Mouse (Mus musculus) midbrain, embryonic 13.5 days (tissue): Measurements from ENCODE around the gene Col4a3. TPM values are rescaled to one million over a fixed set of nuclear protein-coding genes. Genes with fewer than 3 reads are reported as not detected.

Experiments
- ATAC-seq: fragments of 200-750 bp; cut with Nextera tagmentation; 2 replicates; pipeline ENCODE4 v1.8.0; 2017; ENCODE audit warnings: mild to moderate bottlenecking, moderate TSS enrichment, moderate library complexity
- H3K27ac ChIP-seq: fragments of 300-500 bp; sonication (generic); 2 replicates; pipeline ENCODE4 v1.5.1; 2015; ENCODE audit warnings: inconsistent platforms, mild to moderate bottlenecking, moderate library complexity
- H3K27me3 ChIP-seq: fragments of 300-500 bp; sonication (generic); 2 replicates; pipeline ENCODE4 v1.6.1; 2015; ENCODE audit warnings: mild to moderate bottlenecking, inconsistent platforms
- H3K36me3 ChIP-seq: fragments of 300-500 bp; sonication (generic); 2 replicates; pipeline ENCODE4 v1.6.1; 2015; ENCODE audit warnings: mild to moderate bottlenecking, inconsistent platforms
- H3K4me1 ChIP-seq: fragments of 300-500 bp; sonication (generic); replicated peaks from 2 replicates; pipeline ENCODE4 v1.6.1; 2015; ENCODE audit warnings: inconsistent platforms
- H3K4me2 ChIP-seq: fragments of 300-500 bp; sonication (generic); replicated peaks from 2 replicates; pipeline ENCODE4 v1.6.1; 2015; ENCODE audit warnings: moderate library complexity, mild to moderate bottlenecking, inconsistent platforms
- H3K4me3 ChIP-seq: fragments of 300-500 bp; sonication (generic); replicated peaks from 2 replicates; pipeline ENCODE4 v1.5.1; 2015; ENCODE audit warnings: mild to moderate bottlenecking, inconsistent platforms
- H3K9ac ChIP-seq: fragments of 300-500 bp; sonication (generic); replicated peaks from 2 replicates; pipeline ENCODE4 v1.6.1; 2015; ENCODE audit warnings: mild to moderate bottlenecking, inconsistent platforms
- H3K9me3 ChIP-seq: fragments of 300-500 bp; sonication (generic); 2 replicates; pipeline ENCODE4 v1.6.1; 2016; ENCODE audit warnings: mild to moderate bottlenecking, inconsistent platforms
- WGBS: fragments of 180-500 bp; shearing (Covaris S2); methylation state at CpG from one replicate; pipeline ENCODE4 v1.1.7; 2015; 5-methylcytosine and 5-hydroxymethylcytosine counted together
- polyA plus RNA-seq: library from polyadenylated mRNA; unstranded; fragments of >200 nt; fragmentation: Nextera tagmentation; extraction: Ambion mirVana; gene quantifications from 2 replicates; pipeline ENCODE4 v1.2.1, GENCODE M21; 2015

Gene Col4a3
- polyA plus RNA-seq, 1 experiment from 2014 or later, result 0.09 TPM

- no peak overlapping the region for H3K4me3 ChIP-seq
- no peak for ATAC-seq
- H3K4me1 ChIP-seq, result peaks cover 3% of the 10 kb centered on the region; the same call in 1 of the 2 replicates
- H3K4me2 ChIP-seq, result no peak overlapping the region
- 86% methylated on average over 2 of the region's 2 CpGs for WGBS
- no peaks in the 10 kb centered on the region for H3K9me3 ChIP-seq
- no peaks in the 10 kb centered on the region for H3K27me3 ChIP-seq
- no peak overlapping the region for H3K9ac ChIP-seq
- H3K27ac ChIP-seq, result no peak overlapping the region
- H3K36me3 ChIP-seq, result no peaks in the 10 kb centered on the region
These were observed 51.7 kb downstream of the Col4a3 start for GRCm38 (mm10) chr1:82638428-82638827.

GRCm38 (mm10) chr1:82641316-82641987 is 54.7 kb downstream of the Col4a3 start:
- 39% methylated on average over 18 of the region's 18 CpGs for WGBS
- H3K4me2 ChIP-seq, result peak overlapping the region; percentile 48
- no peaks in the 10 kb centered on the region for H3K27me3 ChIP-seq
- H3K9me3 ChIP-seq, result no peaks in the 10 kb centered on the region
- H3K36me3 ChIP-seq, result no peaks in the 10 kb centered on the region
- H3K4me1 ChIP-seq, result no peaks in the 10 kb centered on the region; the same call in 1 of the 2 replicates
- H3K27ac ChIP-seq, result no peak overlapping the region
- peak overlapping the region; percentile 41 for H3K9ac ChIP-seq
- no peak for ATAC-seq
- H3K4me3 ChIP-seq, result peak overlapping the region; percentile 27

GRCm38 (mm10) chr1:82647989-82648388 is 61.3 kb downstream of the Col4a3 start:
- H3K36me3 ChIP-seq, result no peaks in the 10 kb centered on the region
- no peaks in the 10 kb centered on the region for H3K9me3 ChIP-seq
- no peak overlapping the region for H3K27ac ChIP-seq
- no peak overlapping the region for H3K4me3 ChIP-seq
- H3K4me2 ChIP-seq, result no peak overlapping the region
- no peaks in the 10 kb centered on the region for H3K4me1 ChIP-seq
- no peaks in the 10 kb centered on the region for H3K27me3 ChIP-seq
- no peak overlapping the region for H3K9ac ChIP-seq
- no peak for ATAC-seq
- WGBS, result 71% methylated on average over 10 of the region's 10 CpGs

- H3K27me3 ChIP-seq, result no peaks in the 10 kb centered on the region
- H3K27ac ChIP-seq, result no peak overlapping the region
- H3K9me3 ChIP-seq, result no peaks in the 10 kb centered on the region
- WGBS, result 76% methylated on average over 4 of the region's 4 CpGs
- H3K4me1 ChIP-seq, result no peaks in the 10 kb centered on the region
- no peak for ATAC-seq
- no peak overlapping the region for H3K4me2 ChIP-seq
- H3K4me3 ChIP-seq, result no peak overlapping the region
- H3K36me3 ChIP-seq, result no peaks in the 10 kb centered on the region
- H3K9ac ChIP-seq, result no peak overlapping the region
These were observed 64.1 kb downstream of the Col4a3 start for GRCm38 (mm10) chr1:82650868-82651267.

- H3K27me3 ChIP-seq, result no peaks in the 10 kb centered on the region
- H3K4me1 ChIP-seq, result no peaks in the 10 kb centered on the region
- no peak for ATAC-seq
- no peaks in the 10 kb centered on the region for H3K9me3 ChIP-seq
- H3K36me3 ChIP-seq, result no peaks in the 10 kb centered on the region
- no peak overlapping the region for H3K27ac ChIP-seq
- no peak overlapping the region for H3K4me3 ChIP-seq
- no peak overlapping the region for H3K4me2 ChIP-seq
- WGBS, result 36% methylated on average over 7 of the region's 7 CpGs
- H3K9ac ChIP-seq, result no peak overlapping the region
These were observed 67.3 kb downstream of the Col4a3 start for GRCm38 (mm10) chr1:82654046-82654445.

- Histone ChIP-seq H3K4me2 (no peak overlapping the region), H3K9ac (no peak overlapping the region), H3K4me3 (no peak overlapping the region), H3K9me3 (no peaks in the 10 kb centered on the region), H3K4me1 (no peaks in the 10 kb centered on the region), H3K27me3 (no peaks in the 10 kb centered on the region), H3K36me3 (no peaks in the 10 kb centered on the region), H3K27ac (no peak overlapping the region)
- no peak for ATAC-seq
- 80% methylated on average over 3 of the region's 3 CpGs for WGBS
These were observed 69.7 kb downstream of the Col4a3 start for GRCm38 (mm10) chr1:82656452-82656851.

- Histone ChIP-seq H3K9ac (no peak overlapping the region), H3K9me3 (no peaks in the 10 kb centered on the region), H3K27ac (no peak overlapping the region), H3K4me3 (no peak overlapping the region), H3K36me3 (no peaks in the 10 kb centered on the region), H3K4me1 (0 out of 2 replicates have a peak, but pooled peaks cover 8% of the 10 kb centered on the region), H3K27me3 (no peaks in the 10 kb centered on the region), H3K4me2 (no peak overlapping the region)
- no peak for ATAC-seq
- WGBS, result 89% methylated on average over 2 of the region's 2 CpGs
These were observed 75.5 kb downstream of the Col4a3 start for GRCm38 (mm10) chr1:82662269-82662668.

GRCm38 (mm10) chr1:82663522-82663921 is 76.8 kb downstream of the Col4a3 start:
- no peak overlapping the region for H3K9ac ChIP-seq
- H3K36me3 ChIP-seq, result no peaks in the 10 kb centered on the region
- no peaks in the 10 kb centered on the region for H3K9me3 ChIP-seq
- 22% methylated on average over 2 of the region's 2 CpGs for WGBS
- no peak overlapping the region for H3K27ac ChIP-seq
- no peak overlapping the region for H3K4me2 ChIP-seq
- 0 out of 2 replicates have a peak, but pooled peaks cover 8% of the 10 kb centered on the region for H3K4me1 ChIP-seq
- no peak for ATAC-seq
- no peaks in the 10 kb centered on the region for H3K27me3 ChIP-seq
- H3K4me3 ChIP-seq, result no peak overlapping the region

GRCm38 (mm10) chr1:82686328-82686727 is 99.6 kb downstream of the Col4a3 start:
- H3K9ac ChIP-seq, result no peak overlapping the region
- H3K36me3 ChIP-seq, result no peaks in the 10 kb centered on the region
- H3K27me3 ChIP-seq, result peaks cover 8% of the 10 kb centered on the region
- H3K4me1 ChIP-seq, result no peaks in the 10 kb centered on the region
- 93% methylated on average over 5 of the region's 5 CpGs for WGBS
- no peak overlapping the region for H3K27ac ChIP-seq
- no peaks in the 10 kb centered on the region for H3K9me3 ChIP-seq
- H3K4me2 ChIP-seq, result no peak overlapping the region
- no peak for ATAC-seq
- no peak overlapping the region for H3K4me3 ChIP-seq

- H3K9ac ChIP-seq, result no peak overlapping the region
- no peaks in the 10 kb centered on the region for H3K9me3 ChIP-seq
- H3K4me1 ChIP-seq, result no peaks in the 10 kb centered on the region
- 88% methylated on average over 2 of the region's 2 CpGs for WGBS
- H3K4me3 ChIP-seq, result no peak overlapping the region
- peaks cover 9% of the 10 kb centered on the region for H3K27me3 ChIP-seq
- no peak overlapping the region for H3K27ac ChIP-seq
- no peak for ATAC-seq
- no peak overlapping the region for H3K4me2 ChIP-seq
- H3K36me3 ChIP-seq, result no peaks in the 10 kb centered on the region
These were observed 100.1 kb downstream of the Col4a3 start for GRCm38 (mm10) chr1:82686866-82687265.

GRCm38 (mm10) chr1:82687931-82688330 is 101.2 kb downstream of the Col4a3 start:
- WGBS, result 64% methylated on average over 6 of the region's 6 CpGs
- 0 out of 2 replicates have a peak, but pooled peaks have one; percentile 24 for ATAC-seq

GRCm38 (mm10) chr1:82695915-82696314 is 109.2 kb downstream of the Col4a3 start:
- Histone ChIP-seq H3K27ac (no peak overlapping the region), H3K4me2 (no peak overlapping the region), H3K36me3 (no peaks in the 10 kb centered on the region), H3K9ac (no peak overlapping the region), H3K4me3 (no peak overlapping the region), H3K27me3 (peaks cover 11% of the 10 kb centered on the region; the same call in 1 of the 2 replicates), H3K9me3 (no peaks in the 10 kb centered on the region), H3K4me1 (0 out of 2 replicates have a peak, but pooled peaks cover 3% of the 10 kb centered on the region)
- WGBS, result 60% methylated on average over 3 of the region's 3 CpGs
- no peak for ATAC-seq

More at GRCm38 (mm10) chr1:82687931-82688330, 101.2 kb downstream of the Col4a3 start:
- Histone ChIP-seq H3K36me3 (no peaks in the 10 kb centered on the region), H3K4me2 (no peak overlapping the region), H3K9me3 (no peaks in the 10 kb centered on the region), H3K27ac (no peak overlapping the region), H3K4me3 (no peak overlapping the region), H3K9ac (no peak overlapping the region), H3K4me1 (no peaks in the 10 kb centered on the region), H3K27me3 (peaks cover 10% of the 10 kb centered on the region)
